ENCODE assay signal across 9 mouse cellular contexts in genomic region chr4:86902351-86902750, GRCm38 (mm10). TPM values are rescaled to one million over a fixed set of nuclear protein-coding genes. Genes with fewer than 3 reads are reported as not detected.
DNase-seq lines count a peak whose midpoint lies in the region; ATAC-seq and TF ChIP-seq lines count a peak whose summit lies in the region.
"Had no signal": no experiment of that assay in that cellular context is flagged by ENCODE, and none has a peak within 500 bp of the region (broad histone marks: within the 10 kb centered on the region; RNA-seq: fewer than 3 reads in every experiment).

No protein-coding gene starts in this region.

- no peak overlapping the region for H3K9ac ChIP-seq in lung, postnatal 0 days (replicated peaks; ENCODE audit: low read depth)
- H3K9ac ChIP-seq in forebrain, embryonic 11.5 days (ENCODE audit: low read length): no peak overlapping the region
- no peak overlapping the region for H3K9ac ChIP-seq in forebrain, embryonic 16.5 days (replicated peaks; ENCODE audit: low read depth, low read length)
- H3K9ac ChIP-seq: embryonic facial prominence, embryonic 12.5 days had no signal

- TF ChIP-seq CTCF in kidney, adult 2 months (conservative IDR thresholded peaks at IDR 0.05; ENCODE audit: insufficient read depth, insufficient read length, low read depth, low read length): no peak
- no peak for TF ChIP-seq CTCF in lung, postnatal 0 days (IDR thresholded peaks at IDR 0.05)

- H3K4me2 ChIP-seq in lung, postnatal 0 days (replicated peaks; ENCODE audit: low read depth, low read length): no peak overlapping the region
- H3K4me2 ChIP-seq in forebrain, embryonic 11.5 days (ENCODE audit: low read depth, low read length, severe bottlenecking): no peak overlapping the region
- no peak overlapping the region for H3K4me2 ChIP-seq in forebrain, embryonic 16.5 days (ENCODE audit: low read length)
- H3K4me2 ChIP-seq: embryonic facial prominence, embryonic 12.5 days had no signal

- no peaks in the 10 kb centered on the region for H3K27me3 ChIP-seq in kidney, adult 2 months (replicated peaks; ENCODE audit: control insufficient read depth, insufficient read depth, low read length)
- no peaks in the 10 kb centered on the region for H3K27me3 ChIP-seq in lung, postnatal 0 days (replicated peaks; ENCODE audit: insufficient read depth, low read length)
- no peaks in the 10 kb centered on the region for H3K27me3 ChIP-seq in forebrain, embryonic 11.5 days (ENCODE audit: control insufficient read depth, insufficient read depth, low read length)
- H3K27me3 ChIP-seq in forebrain, embryonic 16.5 days (replicated peaks; ENCODE audit: control insufficient read depth, insufficient read depth, low read length): no peaks in the 10 kb centered on the region
- H3K27me3 ChIP-seq: embryonic facial prominence, embryonic 12.5 days had no signal

- peak; percentile 97 for TF ChIP-seq EP300 in lung, postnatal 0 days (IDR thresholded peaks at IDR 0.05)

- WGBS in kidney, adult 2 months: 66% methylated on average over 6 of the region's 6 CpGs
- WGBS in lung, postnatal 0 days: 41% methylated on average over 6 of the region's 6 CpGs
- WGBS in forebrain, embryonic 11.5 days: 67% methylated on average over 6 of the region's 6 CpGs
- WGBS in forebrain, embryonic 16.5 days: 78% methylated on average over 6 of the region's 6 CpGs

- no peak for TF ChIP-seq POLR2A in kidney, adult 2 months (IDR thresholded peaks at IDR 0.05; ENCODE audit: low read depth, low read length)

- peaks cover 17% of the 10 kb centered on the region; the same call in 1 of the 2 replicates for H3K4me1 ChIP-seq in kidney, adult 2 months (ENCODE audit: control insufficient read depth, insufficient read depth, low read length)
- peaks cover 4% of the 10 kb centered on the region; the same call in 1 of the 2 replicates for H3K4me1 ChIP-seq in lung, postnatal 0 days (ENCODE audit: insufficient read depth, low read depth, low read length)
- H3K4me1 ChIP-seq in forebrain, embryonic 11.5 days (replicated peaks; ENCODE audit: control insufficient read depth, insufficient read depth, low read length): no peaks in the 10 kb centered on the region
- no peaks in the 10 kb centered on the region for H3K4me1 ChIP-seq in forebrain, embryonic 16.5 days (replicated peaks; ENCODE audit: control insufficient read depth, insufficient read depth, low read length)

- H3K27ac ChIP-seq in kidney, adult 2 months (ENCODE audit: insufficient read depth, low read depth, low read length): peak overlapping the region; percentile 76
- no peak overlapping the region for H3K27ac ChIP-seq in lung, postnatal 0 days (ENCODE audit: low read length)
- H3K27ac ChIP-seq in forebrain, embryonic 11.5 days (ENCODE audit: low read depth, low read length): no peak overlapping the region
- no peak overlapping the region for H3K27ac ChIP-seq in forebrain, embryonic 16.5 days (ENCODE audit: low read length)
- H3K27ac ChIP-seq: embryonic facial prominence, embryonic 12.5 days had no signal

- H3K4me3 ChIP-seq in kidney, adult 2 months (ENCODE audit: insufficient read depth, low read depth, low read length): no peak overlapping the region
- H3K4me3 ChIP-seq in lung, postnatal 0 days (ENCODE audit: low read depth, low read length): no peak overlapping the region
- H3K4me3 ChIP-seq in forebrain, embryonic 11.5 days (ENCODE audit: low read depth, low read length): no peak overlapping the region
- H3K4me3 ChIP-seq in forebrain, embryonic 16.5 days (replicated peaks; ENCODE audit: low read length): no peak overlapping the region
- H3K4me3 ChIP-seq: embryonic facial prominence, embryonic 12.5 days had no signal

- 0 out of 2 replicates have a peak, but pooled peaks have one; percentile 22 for ATAC-seq in granulocyte monocyte progenitor cell, adult 5-6 weeks (replicated peaks; ENCODE audit: poor library complexity, severe bottlenecking)
- ATAC-seq in lung, postnatal 0 days: peak; percentile 74
- ATAC-seq in forebrain, embryonic 11.5 days (replicated peaks; ENCODE audit: low FRiP score): no peak
- ATAC-seq in forebrain, embryonic 16.5 days: no peak

- DNase-seq in gastrocnemius, adult 18-20 months (ENCODE audit: low spot score): peak; percentile 11
- no peak for DNase-seq in gastrocnemius, adult 8-10 months (ENCODE audit: low spot score in 2 of 2)
- peak; percentile 88 for DNase-seq in kidney, adult 2 months
- peak; percentile 67 for DNase-seq in lung, postnatal 0 days (ENCODE audit: low spot score)
- DNase-seq in left cerebral cortex, adult 8-10 months (ENCODE audit: low spot score in 2 of 2): no peak
- no peak for DNase-seq in forebrain, embryonic 11.5 days (ENCODE audit: low spot score)

- no peaks in the 10 kb centered on the region for H3K9me3 ChIP-seq in lung, postnatal 0 days (ENCODE audit: low read length)
- H3K9me3 ChIP-seq in forebrain, embryonic 11.5 days (ENCODE audit: control insufficient read depth, low read length): no peaks in the 10 kb centered on the region
- H3K9me3 ChIP-seq in forebrain, embryonic 16.5 days (ENCODE audit: control insufficient read depth, low read length): no peaks in the 10 kb centered on the region
- H3K9me3 ChIP-seq: embryonic facial prominence, embryonic 12.5 days had no signal

- H3K36me3 ChIP-seq in kidney, adult 2 months (ENCODE audit: control insufficient read depth, insufficient read depth, low read length): no peaks in the 10 kb centered on the region
- H3K36me3 ChIP-seq in lung, postnatal 0 days (ENCODE audit: insufficient read depth, low read length): no peaks in the 10 kb centered on the region
- H3K36me3 ChIP-seq in forebrain, embryonic 11.5 days (ENCODE audit: control insufficient read depth, insufficient read depth, low read length): no peaks in the 10 kb centered on the region
- no peaks in the 10 kb centered on the region for H3K36me3 ChIP-seq in forebrain, embryonic 16.5 days (ENCODE audit: control insufficient read depth, insufficient read depth)
- H3K36me3 ChIP-seq: embryonic facial prominence, embryonic 12.5 days had no signal

RNA-seq across cellular contexts. Expression of gene Acer2, which starts 28.2 kb away (rescaled TPM):
- 1 to 10 TPM; 1.1 to 1.9 TPM for total RNA-seq in gastrocnemius, adult 18-20 months (2021)
- 1 to 10 TPM in 3 of 4 experiments, under 1 TPM in 1; 0.89 to 3.0 (median 2.2) TPM for total RNA-seq in gastrocnemius, adult 8-10 months (2022)
- total RNA-seq in granulocyte monocyte progenitor cell, adult 5-6 weeks (2014; fragmentation: Nextera tagmentation): 1.5 and 3.4 TPM in 2 replicates
- total RNA-seq in granulocyte monocyte progenitor cell, adult 5-6 weeks (2017): 1.2 and 1.7 TPM in 2 replicates
- polyA plus RNA-seq in kidney, adult 2 months (2012; rRNA removed): 28.0 and 35.0 TPM in 2 replicates
- 53.8 and 92.9 TPM in 2 replicates for polyA plus RNA-seq in lung, postnatal 0 days (2015; fragmentation: Nextera tagmentation; extraction: Ambion mirVana)
- total RNA-seq in left cerebral cortex, adult 8-10 months (2022): 10 to 100 TPM in 2 of 4 experiments, 1 to 10 TPM in 2; 6.5 to 11.5 (median 9.3) TPM
- 8.4 and 8.7 TPM in 2 replicates for polyA plus RNA-seq in forebrain, embryonic 11.5 days (2014; fragmentation: Nextera tagmentation; extraction: Ambion mirVana)
- polyA plus RNA-seq in forebrain, embryonic 16.5 days (2015; fragmentation: Nextera tagmentation; extraction: Ambion mirVana): 10.5 and 11.7 TPM in 2 replicates

RNA-seq across cellular contexts. Expression of gene Rps6, which starts 45.1 kb away (rescaled TPM):
- 100 to 1,000 TPM; 423 to 439 TPM for total RNA-seq in gastrocnemius, adult 18-20 months (2021)
- total RNA-seq in gastrocnemius, adult 8-10 months (2022): 100 to 1,000 TPM; 382 to 465 (median 415) TPM
- total RNA-seq in granulocyte monocyte progenitor cell, adult 5-6 weeks (2014; fragmentation: Nextera tagmentation): 3,886 and 3,908 TPM in 2 replicates
- 1,184 and 1,551 TPM in 2 replicates for total RNA-seq in granulocyte monocyte progenitor cell, adult 5-6 weeks (2017)
- polyA plus RNA-seq in kidney, adult 2 months (2012; rRNA removed): 429 and 521 TPM in 2 replicates
- polyA plus RNA-seq in lung, postnatal 0 days (2015; fragmentation: Nextera tagmentation; extraction: Ambion mirVana): 491 and 498 TPM in 2 replicates
- total RNA-seq in left cerebral cortex, adult 8-10 months (2022): 100 to 1,000 TPM; 447 to 482 (median 465) TPM
- polyA plus RNA-seq in forebrain, embryonic 11.5 days (2014; fragmentation: Nextera tagmentation; extraction: Ambion mirVana): 636 and 656 TPM in 2 replicates
- 371 and 373 TPM in 2 replicates for polyA plus RNA-seq in forebrain, embryonic 16.5 days (2015; fragmentation: Nextera tagmentation; extraction: Ambion mirVana)

Comparison
In these comparisons a context has a peak if more than half of its experiments do, and no peak if none do; other contexts are left out.
1. DNase-seq: peak in gastrocnemius, adult 18-20 months (single experiment), kidney, adult 2 months (single experiment) and lung, postnatal 0 days (single experiment); none in gastrocnemius, adult 8-10 months (0 of 2), left cerebral cortex, adult 8-10 months (0 of 2) and forebrain, embryonic 11.5 days (single experiment).
2. ATAC-seq: peak in granulocyte monocyte progenitor cell, adult 5-6 weeks (single experiment) and lung, postnatal 0 days (single experiment); none in forebrain, embryonic 11.5 days (single experiment) and forebrain, embryonic 16.5 days (single experiment).